Mouse (Mus musculus): ENCODE data around the gene Ecsit. TPM values are rescaled to one million over a fixed set of nuclear protein-coding genes. Genes with fewer than 3 reads are reported as not detected.

The Ecsit gene
- polyA plus RNA-seq, 1 experiment from 2014 or later: 65.5 TPM

- peaks cover 54% of the 10 kb centered on the region for H3K4me1 ChIP-seq
- ATAC-seq (ENCODE audit: low FRiP score): no peak
Measured at GRCm38 (mm10) chr9:22049721-22050270, 35.4 kb downstream of the Ecsit start.

DNA sequence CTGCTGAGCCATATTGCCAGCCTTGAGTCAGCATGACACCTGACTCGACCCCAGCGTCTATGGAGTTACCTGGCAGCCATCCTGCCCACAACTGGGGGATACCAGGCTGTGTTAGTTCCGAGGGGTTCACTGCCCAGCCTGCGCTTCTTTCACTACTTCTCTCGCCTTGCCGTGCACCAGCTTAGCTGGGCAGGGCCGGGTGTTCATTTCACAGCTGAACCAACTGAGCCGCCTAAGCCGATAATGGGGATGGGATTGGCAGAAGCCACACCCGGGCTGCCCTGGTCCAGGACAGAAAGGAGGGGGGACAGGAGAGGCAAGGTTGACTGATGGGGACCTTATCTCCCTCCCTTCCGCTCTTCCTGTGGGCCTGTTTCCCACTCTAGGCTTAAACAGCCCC lies 35.9 kb downstream of the Ecsit start:
- peak overlapping the region; percentile 88 for H3K4me3 ChIP-seq (replicated peaks)
- H3K27me3 ChIP-seq (replicated peaks): no peaks in the 10 kb centered on the region; the same call in 1 of the 2 replicates
- no peak for ATAC-seq (ENCODE audit: low FRiP score)
- H3K36me3 ChIP-seq: no peaks in the 10 kb centered on the region; the same call in 1 of the 2 replicates
- peak overlapping the region; percentile 97 for H3K9ac ChIP-seq (replicated peaks)
- H3K4me2 ChIP-seq: peak overlapping the region; percentile 76
- WGBS: 62% methylated on average over 11 of the region's 11 CpGs
- H3K4me1 ChIP-seq: peaks cover 49% of the 10 kb centered on the region
- H3K27ac ChIP-seq (replicated peaks): peak overlapping the region; percentile 90
- H3K9me3 ChIP-seq (replicated peaks): no peaks in the 10 kb centered on the region

More at GRCm38 (mm10) chr9:22049721-22050270, 35.4 kb downstream of the Ecsit start:
- H3K9ac ChIP-seq (replicated peaks): peak overlapping the region; percentile 97
- H3K27me3 ChIP-seq (replicated peaks): no peaks in the 10 kb centered on the region; the same call in 1 of the 2 replicates
- H3K36me3 ChIP-seq: no peaks in the 10 kb centered on the region; the same call in 1 of the 2 replicates
- H3K4me3 ChIP-seq (replicated peaks): peak overlapping the region; percentile 88
- peak overlapping the region; percentile 76 for H3K4me2 ChIP-seq
- 25% methylated on average over 4 of the region's 4 CpGs for WGBS
- no peaks in the 10 kb centered on the region for H3K9me3 ChIP-seq (replicated peaks)
- peak overlapping the region; percentile 90 for H3K27ac ChIP-seq (replicated peaks)

GRCm38 (mm10) chr9:22047329-22047728 lies 37.9 kb downstream of the Ecsit start:
- H3K9me3 ChIP-seq (replicated peaks): no peaks in the 10 kb centered on the region
- peak overlapping the region; percentile 76 for H3K4me2 ChIP-seq
- ATAC-seq (ENCODE audit: low FRiP score): no peak
- H3K4me1 ChIP-seq: peaks cover 48% of the 10 kb centered on the region
- H3K36me3 ChIP-seq: no peaks in the 10 kb centered on the region; the same call in 1 of the 2 replicates
- no peak overlapping the region for H3K27ac ChIP-seq (replicated peaks)
- WGBS: 51% methylated on average over 9 of the region's 9 CpGs
- H3K27me3 ChIP-seq (replicated peaks): no peaks in the 10 kb centered on the region
- H3K4me3 ChIP-seq (replicated peaks): 0 out of 2 replicates have a peak overlapping the region, but pooled peaks have one; percentile 5
- 0 out of 2 replicates have a peak overlapping the region, but pooled peaks have one; percentile 23 for H3K9ac ChIP-seq (replicated peaks)

DNA sequence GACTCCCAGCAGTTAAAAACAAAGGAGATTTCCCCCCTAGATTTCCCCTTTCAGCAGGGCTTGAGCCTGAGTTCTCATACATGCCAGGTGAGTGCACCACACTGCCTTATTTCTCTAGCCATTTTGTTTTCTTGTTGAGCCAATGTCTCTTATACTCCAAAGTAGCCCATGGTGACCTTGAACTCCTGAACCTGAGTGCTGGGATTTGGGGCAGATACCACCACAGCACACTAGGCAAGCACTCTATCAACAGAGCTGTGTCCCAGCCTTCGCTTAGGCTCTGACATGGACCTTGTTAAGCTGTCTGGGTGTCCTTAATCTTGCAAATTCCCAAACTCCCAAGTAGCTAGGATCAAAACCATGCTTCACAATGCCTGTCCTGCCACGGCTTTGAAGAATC lies 43.4 kb downstream of the Ecsit start:
- Histone ChIP-seq H3K27me3 (replicated peaks) (no peaks in the 10 kb centered on the region), H3K27ac (replicated peaks) (no peak overlapping the region), H3K36me3 (no peaks in the 10 kb centered on the region; the same call in 1 of the 2 replicates), H3K9ac (replicated peaks) (no peak overlapping the region), H3K4me2 (no peak overlapping the region), H3K4me3 (replicated peaks) (no peak overlapping the region), H3K9me3 (replicated peaks) (no peaks in the 10 kb centered on the region), H3K4me1 (peaks cover 12% of the 10 kb centered on the region; the same call in 1 of the 2 replicates)
- WGBS: 69% methylated on average over 2 of the region's 2 CpGs
- ATAC-seq (ENCODE audit: low FRiP score): no peak

GRCm38 (mm10) chr9:22037826-22038225 lies 47.4 kb downstream of the Ecsit start:
- ATAC-seq (ENCODE audit: low FRiP score): no peak
- Histone ChIP-seq H3K27ac (replicated peaks) (no peak overlapping the region), H3K9ac (replicated peaks) (no peak overlapping the region), H3K4me3 (replicated peaks) (no peak overlapping the region), H3K27me3 (replicated peaks) (no peaks in the 10 kb centered on the region), H3K4me1 (peaks cover 22% of the 10 kb centered on the region), H3K36me3 (peaks cover 33% of the 10 kb centered on the region), H3K9me3 (replicated peaks) (no peaks in the 10 kb centered on the region), H3K4me2 (no peak overlapping the region)
- 81% methylated on average over 10 of the region's 10 CpGs for WGBS

DNA sequence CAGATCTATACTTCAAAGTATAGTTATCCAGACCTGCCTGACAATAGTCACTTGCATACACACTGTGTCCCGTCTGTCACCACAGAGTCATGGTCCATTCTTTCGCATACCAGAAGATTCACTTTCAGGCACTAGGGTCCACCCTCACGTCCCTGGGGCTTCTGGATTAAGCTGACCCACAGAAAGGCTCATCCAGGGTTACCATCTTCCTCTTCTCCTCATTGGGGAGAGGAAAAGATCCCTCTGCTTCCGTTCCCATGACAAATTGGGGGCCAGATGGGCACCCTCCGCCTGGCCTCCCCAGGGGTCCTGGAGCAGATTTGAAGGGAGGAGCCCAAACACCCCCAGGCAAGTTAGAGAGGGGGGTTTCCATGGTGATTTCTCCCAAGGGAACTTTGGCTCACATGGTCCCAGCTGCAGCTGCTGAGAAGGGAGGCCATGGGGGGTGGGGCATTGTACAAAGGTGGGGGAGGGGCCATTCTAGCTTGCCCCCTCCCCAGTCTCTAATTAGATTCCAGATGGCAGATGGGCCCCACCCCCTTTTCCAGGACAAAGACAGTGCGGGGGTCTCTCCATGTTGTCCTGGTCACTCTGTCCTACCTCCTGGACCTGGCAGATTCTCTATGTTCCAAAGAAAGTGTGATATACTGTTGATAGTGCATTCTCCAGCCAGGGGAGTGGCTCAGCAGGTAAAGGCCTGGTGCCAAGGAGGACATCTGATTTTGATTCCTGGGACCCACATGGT lies 49.8 kb downstream of the Ecsit start:
- 20% methylated on average over 6 of the region's 6 CpGs for WGBS
- H3K4me2 ChIP-seq: no peak overlapping the region
- H3K27ac ChIP-seq (replicated peaks): no peak overlapping the region
- no peak overlapping the region for H3K4me3 ChIP-seq (replicated peaks)
- H3K9me3 ChIP-seq (replicated peaks): no peaks in the 10 kb centered on the region
- H3K9ac ChIP-seq (replicated peaks): no peak overlapping the region
- peaks cover 45% of the 10 kb centered on the region for H3K36me3 ChIP-seq
- H3K27me3 ChIP-seq (replicated peaks): no peaks in the 10 kb centered on the region
- H3K4me1 ChIP-seq: peaks cover 22% of the 10 kb centered on the region
- no peak for ATAC-seq (ENCODE audit: low FRiP score)

- peaks cover 70% of the 10 kb centered on the region for H3K36me3 ChIP-seq
- no peak overlapping the region for H3K27ac ChIP-seq (replicated peaks)
- H3K4me3 ChIP-seq (replicated peaks): no peak overlapping the region
- H3K9ac ChIP-seq (replicated peaks): no peak overlapping the region
- no peak for ATAC-seq (ENCODE audit: low FRiP score)
- peaks cover 2% of the 10 kb centered on the region; the same call in 1 of the 2 replicates for H3K4me1 ChIP-seq
- no peaks in the 10 kb centered on the region for H3K27me3 ChIP-seq (replicated peaks)
- H3K9me3 ChIP-seq (replicated peaks): no peaks in the 10 kb centered on the region
- 93% methylated on average over 9 of the region's 9 CpGs for WGBS
- H3K4me2 ChIP-seq: no peak overlapping the region
Measured at GRCm38 (mm10) chr9:22030386-22030785, 54.9 kb downstream of the Ecsit start.

- no peak for ATAC-seq (ENCODE audit: low FRiP score)
- H3K36me3 ChIP-seq: peaks cover 71% of the 10 kb centered on the region
Measured at GRCm38 (mm10) chr9:22028467-22028866, 56.8 kb downstream of the Ecsit start.

DNA sequence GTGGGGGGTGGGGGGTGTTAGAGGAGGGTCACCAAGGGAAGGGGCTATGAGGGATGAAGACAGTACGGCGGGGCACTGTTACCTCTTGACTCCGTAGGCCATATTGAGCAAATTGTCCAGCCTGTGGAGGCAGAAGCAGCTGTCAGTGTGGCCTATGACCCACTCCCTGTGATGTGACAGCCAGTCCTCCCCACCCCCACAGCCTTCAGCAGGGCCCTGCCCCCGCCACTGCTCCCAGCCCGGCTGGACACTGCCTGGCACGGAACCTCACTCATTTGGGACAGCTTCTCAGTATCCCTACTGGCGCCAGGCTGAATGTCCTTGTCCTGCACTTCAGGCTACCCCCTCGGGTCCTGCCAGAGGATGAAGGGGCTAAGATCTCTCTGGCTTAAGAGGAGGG lies 60.6 kb downstream of the Ecsit start:
- Histone ChIP-seq H3K36me3 (peaks cover 55% of the 10 kb centered on the region), H3K4me1 (no peaks in the 10 kb centered on the region), H3K27me3 (replicated peaks) (no peaks in the 10 kb centered on the region), H3K9ac (replicated peaks) (no peak overlapping the region), H3K4me2 (no peak overlapping the region), H3K9me3 (replicated peaks) (no peaks in the 10 kb centered on the region), H3K27ac (replicated peaks) (no peak overlapping the region), H3K4me3 (replicated peaks) (no peak overlapping the region)
- ATAC-seq (ENCODE audit: low FRiP score): no peak
- 55% methylated on average over 8 of the region's 8 CpGs for WGBS

More at GRCm38 (mm10) chr9:22028467-22028866, 56.8 kb downstream of the Ecsit start:
- no peak overlapping the region for H3K4me3 ChIP-seq (replicated peaks)
- H3K9ac ChIP-seq (replicated peaks): no peak overlapping the region
- WGBS: 19% methylated on average over 7 of the region's 7 CpGs
- no peak overlapping the region for H3K4me2 ChIP-seq
- no peaks in the 10 kb centered on the region for H3K27me3 ChIP-seq (replicated peaks)
- H3K4me1 ChIP-seq: no peaks in the 10 kb centered on the region
- no peaks in the 10 kb centered on the region for H3K9me3 ChIP-seq (replicated peaks)
- no peak overlapping the region for H3K27ac ChIP-seq (replicated peaks)

Small RNA genes lying within 50 kb of the gene (microRNA-seq; reads per million reads assigned to microRNA genes)
- gene Mir7084: not detected

Other genes starting within 250 kb of the Ecsit start
- 0.42 and 1.1 TPM in 2 replicates for gene Angptl8, start 249.9 kb downstream of the Ecsit start, polyA plus RNA-seq (2015; fragmentation: Nextera tagmentation; extraction: Ambion mirVana)
- gene Dock6, start 232.8 kb downstream of the Ecsit start, polyA plus RNA-seq (2015; fragmentation: Nextera tagmentation; extraction: Ambion mirVana): 14.0 and 22.5 TPM in 2 replicates
- 23.6 and 24.7 TPM in 2 replicates for gene Rab3d, start 167.2 kb downstream of the Ecsit start, polyA plus RNA-seq (2015; fragmentation: Nextera tagmentation; extraction: Ambion mirVana)
- gene Ccdc159, start 158.0 kb downstream of the Ecsit start, polyA plus RNA-seq (2015; fragmentation: Nextera tagmentation; extraction: Ambion mirVana): 8.9 and 10.0 TPM in 2 replicates
- gene Tmem205, start 157.9 kb downstream of the Ecsit start, polyA plus RNA-seq (2015; fragmentation: Nextera tagmentation; extraction: Ambion mirVana): 52.8 and 54.6 TPM in 2 replicates
- 86.4 and 100 TPM in 2 replicates for gene Plppr2, start 148.4 kb downstream of the Ecsit start, polyA plus RNA-seq (2015; fragmentation: Nextera tagmentation; extraction: Ambion mirVana)
- gene Swsap1, start 129.7 kb downstream of the Ecsit start, polyA plus RNA-seq (2015; fragmentation: Nextera tagmentation; extraction: Ambion mirVana): 9.5 and 10.8 TPM in 2 replicates
- gene Epor, start 121.9 kb downstream of the Ecsit start, polyA plus RNA-seq (2015; fragmentation: Nextera tagmentation; extraction: Ambion mirVana): 1.0 and 2.2 TPM in 2 replicates
- 1.6 and 4.6 TPM in 2 replicates for gene Rgl3, start 96.0 kb downstream of the Ecsit start, polyA plus RNA-seq (2015; fragmentation: Nextera tagmentation; extraction: Ambion mirVana)
- 4.0 and 4.5 TPM in 2 replicates for gene Ccdc151, start 82.8 kb downstream of the Ecsit start, polyA plus RNA-seq (2015; fragmentation: Nextera tagmentation; extraction: Ambion mirVana)
- 93.8 and 99.4 TPM in 2 replicates for gene Prkcsh, start 82.6 kb downstream of the Ecsit start, polyA plus RNA-seq (2015; fragmentation: Nextera tagmentation; extraction: Ambion mirVana)
- gene Elavl3, start 33.4 kb downstream of the Ecsit start, polyA plus RNA-seq (2015; fragmentation: Nextera tagmentation; extraction: Ambion mirVana): 67.4 and 96.9 TPM in 2 replicates
- gene Gm49318, start 14.2 kb downstream of the Ecsit start, polyA plus RNA-seq (2015; fragmentation: Nextera tagmentation; extraction: Ambion mirVana): not detected in 2 replicates
- gene Zfp653, start 14.1 kb downstream of the Ecsit start, polyA plus RNA-seq (2015; fragmentation: Nextera tagmentation; extraction: Ambion mirVana): 17.3 and 18.6 TPM in 2 replicates
- 0.84 and 34.2 TPM in 2 replicates for gene Cnn1, start 13.8 kb upstream of the Ecsit start, polyA plus RNA-seq (2015; fragmentation: Nextera tagmentation; extraction: Ambion mirVana)
- gene Elof1, start 31.7 kb upstream of the Ecsit start, polyA plus RNA-seq (2015; fragmentation: Nextera tagmentation; extraction: Ambion mirVana): 183 and 193 TPM in 2 replicates
- gene Acp5, start 50.3 kb upstream of the Ecsit start, polyA plus RNA-seq (2015; fragmentation: Nextera tagmentation; extraction: Ambion mirVana): 1.0 and 7.1 TPM in 2 replicates
- 92.5 and 97.0 TPM in 2 replicates for gene Pigyl, start 71.4 kb upstream of the Ecsit start, polyA plus RNA-seq (2015; fragmentation: Nextera tagmentation; extraction: Ambion mirVana)
- 0.42 and 0.58 TPM in 2 replicates for gene Zfp872, start 102.7 kb upstream of the Ecsit start, polyA plus RNA-seq (2015; fragmentation: Nextera tagmentation; extraction: Ambion mirVana)
- gene Zfp809, start 140.3 kb upstream of the Ecsit start, polyA plus RNA-seq (2015; fragmentation: Nextera tagmentation; extraction: Ambion mirVana): 8.8 and 14.0 TPM in 2 replicates
- 6.8 and 7.6 TPM in 2 replicates for gene Zfp599, start 174.5 kb upstream of the Ecsit start, polyA plus RNA-seq (2015; fragmentation: Nextera tagmentation; extraction: Ambion mirVana)
- gene Zfp810, start 222.2 kb upstream of the Ecsit start, polyA plus RNA-seq (2015; fragmentation: Nextera tagmentation; extraction: Ambion mirVana): 27.0 and 28.8 TPM in 2 replicates